Mouse (Mus musculus): ENCODE measurements around the gene Lgi4.

Lgi4 gene

DNA sequence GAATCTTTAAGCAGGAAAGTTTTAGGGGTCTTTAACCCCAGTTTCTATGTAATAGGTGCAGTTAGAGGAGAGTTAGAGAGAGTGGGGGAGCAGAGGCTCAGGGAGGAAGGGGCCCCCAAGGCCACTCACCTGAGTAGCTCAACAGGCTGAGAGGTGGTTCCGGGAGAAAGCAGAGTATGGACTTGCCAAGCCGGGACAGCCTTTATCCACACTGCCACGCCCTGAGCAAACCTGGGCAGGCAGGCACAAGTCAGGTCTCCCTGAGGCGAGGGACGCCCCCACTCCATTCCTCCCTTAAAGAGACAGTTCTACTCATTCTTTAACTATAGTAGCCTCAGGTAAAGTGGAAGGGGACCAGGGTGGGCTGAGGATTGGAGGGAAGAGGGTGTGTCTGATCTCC lies 17.4 kb downstream of the Lgi4 start, which contains the start of gene Fxyd3:
Gene Fxyd3 (minus strand): TSS at position 213 of the 400 bp plus-strand sequence.
- DNase-seq (ENCODE audit: low read depth, low spot score) = no peak

DNA sequence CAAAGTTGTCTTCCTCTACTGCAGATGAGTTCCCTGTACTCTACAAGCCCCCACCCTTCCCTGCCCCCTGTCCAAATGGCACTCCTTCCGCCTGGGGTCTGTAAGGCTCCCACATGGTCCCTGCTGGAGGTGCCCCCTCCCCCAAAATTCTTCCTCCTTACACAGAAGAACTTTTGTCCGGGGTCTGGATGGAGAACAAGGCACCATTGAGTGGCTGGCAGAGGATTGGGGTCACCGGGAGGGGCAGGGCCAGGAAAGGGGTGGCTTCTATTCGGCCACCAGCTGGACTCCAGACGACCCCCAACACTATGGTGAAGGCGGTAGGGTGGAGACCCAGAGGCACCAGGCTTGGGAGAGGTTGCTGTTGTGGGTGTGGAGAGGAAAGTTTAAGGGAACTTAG lies 18.3 kb downstream of the Lgi4 start:
- DNase-seq (ENCODE audit: low read depth, low spot score) = peak; percentile 40

- peak; percentile 67 for DNase-seq (ENCODE audit: low read depth, low spot score)
These were observed 18.8 kb downstream of the Lgi4 start for GRCm38 (mm10) chr7:31077885-31078445.

DNA sequence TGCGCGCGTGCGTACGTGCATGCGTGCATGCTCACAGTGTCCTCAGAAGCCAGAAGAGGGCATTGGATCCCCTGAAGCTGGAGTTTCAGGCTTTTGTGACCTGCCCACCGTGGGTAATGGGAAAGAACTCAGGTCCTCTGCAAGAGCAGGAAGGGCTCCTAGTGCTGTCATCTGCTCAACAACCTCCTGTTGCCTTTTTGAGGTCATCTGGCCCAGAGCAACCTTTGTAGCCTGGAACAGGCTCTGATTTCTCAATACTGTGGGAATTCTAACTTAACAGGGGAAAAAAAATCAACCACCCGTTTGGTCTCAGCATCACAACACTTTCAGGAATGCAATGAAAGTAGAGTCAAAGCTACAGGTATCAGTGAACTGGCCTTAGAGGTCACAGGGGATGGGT lies 20.5 kb downstream of the Lgi4 start:
- no peak for DNase-seq (ENCODE audit: low read depth, low spot score)

- no peak for DNase-seq (ENCODE audit: low read depth, low spot score)
These were observed 21.5 kb downstream of the Lgi4 start for GRCm38 (mm10) chr7:31080611-31081010.

DNA sequence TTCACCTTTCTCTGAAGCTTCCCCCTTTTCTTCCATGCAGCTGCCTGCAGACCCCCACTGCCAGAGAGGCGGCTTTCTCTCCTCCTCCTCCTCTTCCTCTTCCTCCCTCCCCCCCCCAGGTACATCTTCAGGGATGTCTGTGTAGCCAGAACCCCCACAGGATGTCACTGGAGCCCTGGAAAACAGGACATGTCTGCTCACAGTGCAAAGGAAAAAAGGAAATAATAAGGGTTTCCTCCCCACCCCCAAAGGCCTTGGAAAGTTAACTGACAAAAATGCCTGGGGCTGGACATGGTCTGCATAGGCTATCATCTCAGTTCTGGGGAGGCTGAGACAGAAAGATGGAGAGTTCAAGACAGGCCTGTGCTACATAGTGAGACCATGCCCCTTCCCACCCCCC lies 22.0 kb downstream of the Lgi4 start:
- no peak for DNase-seq (ENCODE audit: low read depth, low spot score)

DNA sequence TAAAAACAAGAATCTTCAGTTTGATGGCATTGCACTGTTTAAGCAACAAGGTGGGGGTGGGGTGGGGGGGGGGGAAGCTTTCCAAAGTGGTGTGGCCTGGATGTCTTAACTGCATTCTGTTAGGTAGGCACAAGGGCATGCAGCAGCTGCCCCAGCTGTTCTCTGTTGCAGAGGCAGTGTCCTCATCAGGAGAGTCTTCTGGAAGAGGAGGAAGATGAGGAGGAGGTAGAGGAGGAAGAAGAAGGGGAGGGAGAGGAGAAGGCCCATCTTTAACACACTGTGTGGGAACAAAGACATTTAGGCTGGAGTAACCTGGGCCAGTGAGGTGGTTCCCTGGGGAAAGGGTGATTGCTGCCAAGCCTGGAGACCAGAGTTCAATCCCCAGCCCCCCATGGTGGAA lies 23.0 kb downstream of the Lgi4 start:
- no peak for DNase-seq (ENCODE audit: low read depth, low spot score)

- DNase-seq (ENCODE audit: low read depth, low spot score) = no peak
These were observed 23.9 kb downstream of the Lgi4 start for GRCm38 (mm10) chr7:31082831-31083588.

- DNase-seq (ENCODE audit: low read depth, low spot score) = no peak
These were observed 25.0 kb downstream of the Lgi4 start for GRCm38 (mm10) chr7:31084140-31084539.

DNA sequence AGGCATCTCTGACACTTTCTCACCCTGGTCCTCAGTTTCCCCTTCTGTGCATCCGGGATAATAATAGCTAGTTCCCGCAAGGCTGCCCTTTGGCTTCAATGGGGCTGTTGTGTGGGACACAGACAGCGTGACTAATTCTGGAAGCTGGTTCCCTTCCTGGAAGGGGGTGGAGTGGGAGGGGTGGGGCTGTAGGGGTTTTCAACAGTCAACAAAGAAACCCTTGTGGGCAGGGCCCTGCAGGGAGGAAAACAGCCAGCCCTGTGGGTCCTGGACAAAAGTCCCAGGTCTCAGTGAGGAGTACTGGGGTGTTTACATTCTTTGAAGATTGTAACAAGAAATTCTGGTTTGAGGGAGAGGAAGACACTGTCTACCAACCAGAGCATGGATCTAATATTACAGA lies 26.0 kb downstream of the Lgi4 start:
- peak; percentile 13 for DNase-seq (ENCODE audit: low read depth, low spot score)

GRCm38 (mm10) chr7:31086175-31086755 lies 27.1 kb downstream of the Lgi4 start:
- DNase-seq (ENCODE audit: low read depth, low spot score) = no peak

DNA sequence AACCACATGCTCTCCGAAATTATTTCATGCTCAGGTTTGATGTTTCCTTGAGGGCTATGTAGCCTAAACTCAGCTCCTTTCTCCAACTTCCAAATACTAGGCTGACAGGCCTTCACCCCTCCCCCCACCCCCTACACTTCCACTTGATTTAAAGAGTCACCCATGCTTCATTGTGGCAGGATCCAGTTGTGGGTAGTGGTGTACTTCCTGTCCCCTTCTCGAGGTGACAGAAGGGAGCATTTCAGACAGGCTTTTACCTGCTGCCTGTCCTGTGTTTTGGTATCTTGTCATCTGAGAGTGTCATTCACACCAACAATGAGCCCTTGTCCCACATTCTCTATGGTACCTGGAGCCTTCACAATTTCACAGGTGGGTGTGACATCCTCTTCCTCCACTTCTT lies 28.1 kb downstream of the Lgi4 start:
- no peak for DNase-seq (ENCODE audit: low read depth, low spot score)

DNA sequence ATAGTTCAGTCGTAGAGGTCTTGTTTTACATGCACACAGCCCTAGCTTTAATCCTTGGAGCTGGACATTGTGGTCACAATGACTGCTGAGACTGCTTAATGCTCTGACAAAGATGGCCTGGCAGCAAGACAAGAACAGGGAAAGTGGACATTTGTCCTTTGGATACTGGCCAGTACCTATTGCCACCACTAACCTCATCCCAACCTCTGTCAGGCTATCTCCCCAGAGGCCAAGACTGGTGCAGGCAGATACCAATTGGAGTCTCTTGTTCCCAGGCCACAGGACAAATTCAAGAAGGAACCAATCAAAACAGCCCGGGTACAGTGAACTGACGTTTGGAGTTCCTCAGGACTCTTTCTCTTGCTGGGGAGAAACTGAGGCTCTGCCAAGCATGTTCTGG lies 29.1 kb downstream of the Lgi4 start:
- DNase-seq (ENCODE audit: low read depth, low spot score) = no peak

DNA sequence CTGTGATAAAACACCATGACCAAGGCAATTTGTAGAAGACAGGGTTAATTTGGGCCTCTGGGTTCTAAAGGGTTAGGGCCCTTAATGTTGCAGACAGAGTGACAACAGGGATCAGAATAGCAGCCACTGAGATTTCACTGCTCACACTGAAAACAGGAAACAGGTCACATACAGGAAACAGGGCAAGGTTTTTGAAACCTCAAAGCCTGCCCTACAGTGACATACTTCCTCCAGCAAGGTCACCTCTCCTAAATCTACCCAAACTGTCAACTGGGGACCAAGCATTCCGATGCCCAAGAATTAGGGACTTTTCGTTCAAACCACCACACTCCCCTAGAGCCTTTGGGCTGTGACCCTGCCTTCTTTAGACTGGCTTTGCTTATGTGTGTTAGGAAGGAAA lies 30.6 kb downstream of the Lgi4 start:
- DNase-seq (ENCODE audit: low read depth, low spot score) = no peak

DNA sequence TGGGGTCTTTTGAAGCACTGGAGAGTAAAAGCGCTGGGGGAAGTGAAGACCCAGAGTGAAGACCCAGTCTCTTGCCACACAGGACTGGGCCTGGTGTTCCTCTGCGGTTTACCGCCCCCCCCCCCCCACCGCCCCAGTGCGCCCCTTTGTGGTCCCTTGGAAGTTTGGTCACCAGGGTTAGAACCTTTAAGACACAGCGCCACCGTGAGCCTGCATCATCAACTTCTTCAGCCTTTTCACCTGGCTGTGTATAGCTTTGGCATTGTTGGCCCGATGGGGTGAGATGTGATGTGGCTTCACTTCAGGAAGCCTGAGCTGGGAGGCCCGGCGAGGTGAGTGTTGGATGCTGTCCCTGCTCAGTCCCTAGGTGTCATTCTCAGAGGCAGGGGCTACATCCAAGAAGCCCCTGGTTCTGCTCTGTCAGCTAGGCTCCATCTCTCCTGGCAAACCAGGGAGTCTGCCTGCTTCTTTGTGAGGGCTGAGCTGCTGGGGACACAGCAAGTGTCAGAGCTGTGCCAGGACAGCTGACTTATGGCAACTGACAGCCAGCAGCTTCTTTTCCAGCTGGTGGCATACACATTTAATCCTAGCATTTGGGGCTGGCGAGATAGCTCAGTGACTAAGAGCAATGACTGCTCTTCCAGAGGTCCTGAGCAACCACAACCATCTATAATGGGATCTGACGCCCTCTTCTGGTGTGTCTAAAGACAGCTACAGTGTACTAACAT lies 35.8 kb downstream of the Lgi4 start:
- no peak for DNase-seq (ENCODE audit: low read depth, low spot score)

DNA sequence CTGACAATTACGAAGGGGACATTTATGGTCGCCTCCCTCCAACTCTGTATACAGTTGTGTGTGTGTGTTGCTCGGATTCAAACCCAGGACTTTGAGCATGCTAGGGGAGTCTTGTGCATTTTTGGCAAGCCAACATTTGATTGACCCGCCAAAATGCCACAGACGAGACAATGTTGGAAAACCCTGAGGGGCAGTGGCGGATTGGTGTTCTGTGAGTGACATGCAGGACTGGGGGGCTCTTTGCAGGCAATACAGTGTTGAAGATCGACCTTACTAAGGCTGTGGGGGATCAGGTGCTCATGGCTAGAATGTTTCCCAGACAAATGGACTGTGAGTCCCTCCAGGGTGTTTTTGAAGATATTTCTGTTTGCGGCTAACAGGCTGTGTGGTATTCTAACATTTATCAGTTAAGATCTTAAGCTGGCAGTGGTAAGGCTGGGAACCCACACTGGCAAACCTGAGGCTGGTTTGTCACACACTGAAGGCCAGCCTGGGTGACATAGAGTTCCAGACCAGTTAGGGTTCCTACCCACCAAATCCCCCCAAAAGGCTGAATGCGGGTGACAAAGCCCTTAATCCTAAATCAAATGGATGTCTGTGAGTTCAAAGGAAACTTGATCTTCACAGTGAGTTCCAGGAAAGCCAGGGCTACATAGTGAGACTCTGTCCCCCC lies 37.9 kb downstream of the Lgi4 start:
- no peak for DNase-seq (ENCODE audit: low read depth, low spot score)

- peak; percentile 92 for DNase-seq (ENCODE audit: low read depth, low spot score)
These were observed 38.6 kb downstream of the Lgi4 start for GRCm38 (mm10) chr7:31097583-31098248.

DNA sequence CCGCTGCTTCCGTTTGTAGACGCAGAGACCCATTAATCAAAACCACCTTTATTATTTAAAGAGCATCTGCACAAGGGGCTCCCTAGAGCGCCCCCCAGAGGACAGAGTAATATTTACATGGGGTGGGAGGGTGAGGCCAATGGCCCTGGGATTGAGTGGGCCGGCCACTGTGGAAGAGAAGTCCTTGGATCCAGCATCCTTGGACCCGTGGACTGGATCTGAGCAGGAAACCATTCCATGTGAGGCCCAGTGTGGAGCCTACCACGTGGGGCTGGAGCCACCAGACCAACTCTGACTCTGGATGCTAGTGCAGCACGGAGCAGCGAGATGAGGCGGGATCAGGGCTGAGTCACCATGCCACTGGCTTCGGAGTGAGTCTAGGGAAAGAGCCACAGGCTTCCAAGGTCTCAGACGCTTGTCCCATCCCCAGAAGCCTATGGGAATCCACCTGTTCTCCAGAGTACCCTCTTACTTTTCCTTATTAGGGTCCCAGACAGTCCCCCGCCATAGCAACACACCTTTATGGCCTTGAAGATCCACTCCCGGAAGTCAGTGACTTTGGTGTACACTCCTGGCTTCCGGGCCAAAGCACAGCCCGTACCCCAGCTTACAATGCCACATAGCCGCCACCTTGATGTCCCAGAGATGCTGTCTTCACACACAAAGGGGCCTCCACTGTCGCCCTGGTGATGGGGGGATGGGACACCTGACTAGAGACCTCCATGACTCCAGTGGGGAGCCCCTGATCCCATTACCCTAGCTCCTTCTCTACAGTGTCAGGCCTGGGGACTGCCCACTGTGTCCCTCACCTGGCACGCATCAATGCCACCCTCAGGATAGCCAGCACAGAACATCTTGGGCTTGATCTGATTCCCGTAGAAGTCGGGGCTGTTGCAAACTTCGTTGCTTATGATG lies 39.8 kb downstream of the Lgi4 start:
- DNase-seq (ENCODE audit: low read depth, low spot score) = no peak

GRCm38 (mm10) chr7:31099612-31099982 lies 40.5 kb downstream of the Lgi4 start:
- DNase-seq (ENCODE audit: low read depth, low spot score) = no peak

DNA sequence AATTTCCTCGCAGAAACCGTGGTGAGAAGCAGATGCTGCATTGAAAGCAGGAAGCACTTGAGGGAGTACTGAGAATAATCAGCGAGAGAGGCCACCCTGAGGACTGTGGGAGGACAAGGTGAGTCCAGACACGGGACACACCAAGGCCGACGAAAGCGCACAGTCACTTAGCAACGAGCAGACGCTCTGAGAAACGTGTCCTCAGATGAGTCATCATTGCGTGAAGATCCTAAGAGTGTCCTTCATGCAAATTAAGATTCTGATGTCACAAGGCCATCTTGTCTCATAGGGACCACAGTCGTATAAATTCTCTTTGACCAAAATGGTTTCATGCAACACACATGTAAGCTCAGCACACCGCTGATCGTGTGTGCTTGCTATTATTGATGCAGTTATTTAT lies 41.6 kb downstream of the Lgi4 start:
- no peak for DNase-seq (ENCODE audit: low read depth, low spot score)

All from forelimb bud, embryonic 11.5 days (tissue).